Mouse (Mus musculus) intestine, postnatal 0 days (tissue): Measurements from ENCODE around the gene Odf4. TPM values are rescaled to one million over a fixed set of nuclear protein-coding genes. Genes with fewer than 3 reads are reported as not detected.
"Not testable (repeated sequence)": the region's sequence is repeated elsewhere in the genome, so short reads cannot be mapped to it uniquely, and the experiment has no call there.

Source experiments
- ATAC-seq: fragments of 200-750 bp; cut with Nextera tagmentation; 2 replicates; pipeline ENCODE4 v1.8.0; 2017; ENCODE audit warnings: mild to moderate bottlenecking, moderate TSS enrichment, moderate library complexity
- H3K27ac ChIP-seq: fragments of 300-500 bp; sonication (generic); 2 replicates; pipeline ENCODE4 v1.5.1; 2014; ENCODE audit warnings: mild to moderate bottlenecking, low read depth, low read length, moderate library complexity
- H3K27me3 ChIP-seq: fragments of 300-500 bp; sonication (generic); replicated peaks from 2 replicates; pipeline ENCODE4 v1.6.1; 2014; ENCODE audit warnings: low read length, mixed read lengths; ENCODE audit not compliant: control insufficient read depth, insufficient read depth
- H3K36me3 ChIP-seq: fragments of 300-500 bp; sonication (generic); 2 replicates; pipeline ENCODE4 v1.6.1; 2014; ENCODE audit warnings: mild to moderate bottlenecking, moderate library complexity; ENCODE audit not compliant: control insufficient read depth, insufficient read depth
- H3K4me1 ChIP-seq: fragments of 300-500 bp; sonication (generic); replicated peaks from 2 replicates; pipeline ENCODE4 v1.6.1; 2014; ENCODE audit warnings: antibody characterized with exemption, low read length, mixed read lengths; ENCODE audit not compliant: control insufficient read depth, insufficient read depth
- H3K4me2 ChIP-seq: fragments of 300-500 bp; sonication (generic); replicated peaks from 2 replicates; pipeline ENCODE4 v1.6.1; 2014; ENCODE audit warnings: low read depth, mild to moderate bottlenecking, moderate library complexity
- H3K4me3 ChIP-seq: fragments of 300-500 bp; sonication (generic); 2 replicates; pipeline ENCODE4 v1.5.1; 2014; ENCODE audit warnings: low read depth, low read length
- H3K9ac ChIP-seq: fragments of 300-500 bp; sonication (generic); 2 replicates; pipeline ENCODE4 v1.6.1; 2014; ENCODE audit warnings: mild to moderate bottlenecking, low read depth, low read length
- H3K9me3 ChIP-seq: fragments of 300-500 bp; sonication (generic); 2 replicates; pipeline ENCODE4 v1.6.1; 2016; ENCODE audit warnings: mixed run types; ENCODE audit not compliant: control insufficient read depth
- CTCF ChIP-seq: sonication (generic); IDR thresholded peaks from 2 replicates; pipeline ENCODE4 v1.5.1; 2016; ENCODE audit warnings: low read depth, mild to moderate bottlenecking, control low read depth, antibody characterized with exemption, moderate library complexity
- WGBS: fragments of 180-500 bp; shearing (Covaris S2); extraction: QIAGEN DNeasy Blood & Tissue Kit; methylation state at CpG from one replicate; pipeline ENCODE4 v1.1.7; 2014; 5-methylcytosine and 5-hydroxymethylcytosine counted together
- polyA plus RNA-seq: library from polyadenylated mRNA; unstranded; fragments of >200 nt; fragmentation: Nextera tagmentation; extraction: Ambion mirVana; gene quantifications from 2 replicates; pipeline ENCODE4 v1.2.1, GENCODE M21; 2015

Gene Odf4
- polyA plus RNA-seq = not detected in 2 replicates

GRCm38 (mm10) chr11:68926981-68927380 lies at the start of gene Odf4:
Gene Odf4, minus strand, starts transcription at chr11:68927081.
- H3K4me2 ChIP-seq = no peak within 1 kb of the TSS
- H3K27me3 ChIP-seq = no peaks in the 10 kb centered on the region
- no peak within 1 kb of the TSS for H3K27ac ChIP-seq
- H3K4me1 ChIP-seq = no peaks in the 10 kb centered on the region
- WGBS = 83% methylated on average over 3 of the region's 3 CpGs
- no peak for ATAC-seq
- no peak for TF ChIP-seq CTCF
- H3K36me3 ChIP-seq = no peaks in the 10 kb centered on the region
- H3K9me3 ChIP-seq = no peaks in the 10 kb centered on the region
- H3K9ac ChIP-seq = no peak within 1 kb of the TSS
- H3K4me3 ChIP-seq = no peak within 1 kb of the TSS

GRCm38 (mm10) chr11:68975601-68976000 lies 48.7 kb upstream of the Odf4 start:
- H3K36me3 ChIP-seq = no peaks in the 10 kb centered on the region
- no peak overlapping the region for H3K4me3 ChIP-seq
- no peak for TF ChIP-seq CTCF
- no peak overlapping the region for H3K27ac ChIP-seq
- no peak overlapping the region for H3K9ac ChIP-seq
- no peak for ATAC-seq
- peaks cover 6% of the 10 kb centered on the region for H3K4me1 ChIP-seq
- no peaks in the 10 kb centered on the region for H3K9me3 ChIP-seq
- H3K4me2 ChIP-seq = no peak overlapping the region
- 91% methylated on average over 1 of the region's 1 CpGs for WGBS
- no peaks in the 10 kb centered on the region for H3K27me3 ChIP-seq

- Histone ChIP-seq H3K4me3 (peak within 1 kb of the TSS; percentile 25), H3K36me3 (no peaks in the 10 kb centered on the region), H3K27ac (no peak within 1 kb of the TSS), H3K9me3 (no peaks in the 10 kb centered on the region), H3K27me3 (no peaks in the 10 kb centered on the region), H3K4me1 (peaks cover 6% of the 10 kb centered on the region), H3K9ac (no peak within 1 kb of the TSS), H3K4me2 (peak within 1 kb of the TSS; percentile 64)
- no peak for ATAC-seq
- WGBS = 80% methylated on average over 7 of the region's 7 CpGs
- no peak for TF ChIP-seq CTCF
Observed at GRCm38 (mm10) chr11:68975085-68975484, 48.2 kb upstream of the Odf4 start, which contains the start of gene Rangrf. Gene Rangrf, minus strand, starts transcription at chr11:68975185.

GRCm38 (mm10) chr11:68974059-68974450 lies 47.2 kb upstream of the Odf4 start:
- H3K9ac ChIP-seq = no peak overlapping the region
- peaks cover 6% of the 10 kb centered on the region for H3K4me1 ChIP-seq
- ATAC-seq = no peak
- H3K27me3 ChIP-seq = no peaks in the 10 kb centered on the region
- WGBS = 39% methylated on average over 6 of the region's 6 CpGs
- no peak for TF ChIP-seq CTCF
- no peak overlapping the region for H3K27ac ChIP-seq
- H3K4me3 ChIP-seq = peak overlapping the region; percentile 25
- peak overlapping the region; percentile 64 for H3K4me2 ChIP-seq
- H3K9me3 ChIP-seq = no peaks in the 10 kb centered on the region
- no peaks in the 10 kb centered on the region for H3K36me3 ChIP-seq

GRCm38 (mm10) chr11:68973250-68974058 lies 46.6 kb upstream of the Odf4 start:
- WGBS = under 1% methylated on average over 37 of the region's 38 CpGs
- not testable (repeated sequence) for H3K36me3 ChIP-seq, H3K27ac ChIP-seq, H3K27me3 ChIP-seq, H3K9me3 ChIP-seq, H3K9ac ChIP-seq, H3K4me1 ChIP-seq
- peak; percentile 82 for ATAC-seq
- peak overlapping the region; percentile 64 for H3K4me2 ChIP-seq
- H3K4me3 ChIP-seq = peak overlapping the region; percentile 25

- Histone ChIP-seq H3K4me2 (no peak overlapping the region), H3K9ac (no peak overlapping the region), H3K27ac (no peak overlapping the region), H3K4me3 (no peak overlapping the region), H3K27me3 (no peaks in the 10 kb centered on the region), H3K4me1 (peaks cover 6% of the 10 kb centered on the region), H3K9me3 (no peaks in the 10 kb centered on the region), H3K36me3 (no peaks in the 10 kb centered on the region)
- no peak for TF ChIP-seq CTCF
- ATAC-seq = no peak
- 64% methylated on average over 4 of the region's 4 CpGs for WGBS
Observed at GRCm38 (mm10) chr11:68970232-68970631, 43.4 kb upstream of the Odf4 start.
